Mouse (Mus musculus): ENCODE results near the gene Lime1. TPM values are rescaled to one million over a fixed set of nuclear protein-coding genes. Genes with fewer than 3 reads are reported as not detected.

Lime1 gene
- polyA plus RNA-seq, 1 experiment from 2014 or later, result 29.9 TPM

GRCm38 (mm10) chr2:181377230-181377629, 2.6 kb upstream of the Lime1 start:
- 79% methylated on average over 2 of the region's 2 CpGs for WGBS
- H3K36me3 ChIP-seq, result peaks cover 41% of the 10 kb centered on the region
- ATAC-seq (ENCODE audit: insufficient number of reproducible peaks, insufficient read depth, low FRiP score, low TSS enrichment, low read depth), result no peak

GRCm38 (mm10) chr2:181378701-181379100, 1.2 kb upstream of the Lime1 start:
- no peak overlapping the region for H3K4me3 ChIP-seq (replicated peaks)
- 89% methylated on average over 5 of the region's 5 CpGs for WGBS
- H3K4me1 ChIP-seq (replicated peaks), result no peaks in the 10 kb centered on the region
- H3K4me2 ChIP-seq, result no peak overlapping the region
- ATAC-seq (ENCODE audit: insufficient number of reproducible peaks, insufficient read depth, low FRiP score, low TSS enrichment, low read depth), result no peak
- H3K27me3 ChIP-seq, result no peaks in the 10 kb centered on the region
- no peak overlapping the region for H3K9ac ChIP-seq (replicated peaks)
- H3K36me3 ChIP-seq, result peaks cover 56% of the 10 kb centered on the region
- H3K27ac ChIP-seq, result no peak overlapping the region
- no peaks in the 10 kb centered on the region for H3K9me3 ChIP-seq

More at GRCm38 (mm10) chr2:181377230-181377629, 2.6 kb upstream of the Lime1 start:
- no peaks in the 10 kb centered on the region for H3K4me1 ChIP-seq (replicated peaks)
- H3K27me3 ChIP-seq, result no peaks in the 10 kb centered on the region
- no peak overlapping the region for H3K4me2 ChIP-seq
- no peaks in the 10 kb centered on the region for H3K9me3 ChIP-seq
- H3K27ac ChIP-seq, result no peak overlapping the region
- no peak overlapping the region for H3K4me3 ChIP-seq (replicated peaks)
- H3K9ac ChIP-seq (replicated peaks), result no peak overlapping the region

DNA sequence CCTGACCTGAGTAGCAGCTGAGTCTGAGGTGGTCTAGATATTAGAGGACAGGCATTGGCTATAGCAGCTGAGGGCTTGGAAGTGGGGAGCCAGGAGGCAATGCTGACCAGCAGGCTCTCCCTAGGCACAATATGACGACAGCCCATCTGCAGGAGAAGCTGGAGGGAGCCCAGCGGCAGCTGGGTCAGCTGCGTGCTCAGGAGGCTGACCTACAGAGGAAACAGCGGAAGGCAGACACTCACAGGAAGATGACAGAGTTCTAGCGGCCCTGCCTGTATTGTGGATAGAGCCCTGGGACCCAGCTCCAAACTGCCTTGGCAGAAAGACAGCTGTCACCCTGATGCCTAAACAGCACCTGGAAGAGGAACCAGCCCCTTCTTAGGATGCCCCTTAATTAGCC, 373 bp downstream of the Lime1 start:
- ATAC-seq (ENCODE audit: insufficient number of reproducible peaks, insufficient read depth, low FRiP score, low TSS enrichment, low read depth), result no peak
- H3K27ac ChIP-seq, result no peak overlapping the region
- no peaks in the 10 kb centered on the region for H3K9me3 ChIP-seq
- 84% methylated on average over 5 of the region's 5 CpGs for WGBS
- H3K4me2 ChIP-seq, result no peak overlapping the region
- no peak overlapping the region for H3K4me3 ChIP-seq (replicated peaks)
- H3K9ac ChIP-seq (replicated peaks), result no peak overlapping the region
- H3K27me3 ChIP-seq, result no peaks in the 10 kb centered on the region
- H3K36me3 ChIP-seq, result peaks cover 72% of the 10 kb centered on the region
- H3K4me1 ChIP-seq (replicated peaks), result no peaks in the 10 kb centered on the region

GRCm38 (mm10) chr2:181381107-181381506, 1.2 kb downstream of the Lime1 start:
- no peak overlapping the region for H3K4me3 ChIP-seq (replicated peaks)
- no peaks in the 10 kb centered on the region for H3K9me3 ChIP-seq
- H3K36me3 ChIP-seq, result peaks cover 79% of the 10 kb centered on the region
- 93% methylated on average over 5 of the region's 5 CpGs for WGBS
- H3K27me3 ChIP-seq, result no peaks in the 10 kb centered on the region
- no peak overlapping the region for H3K27ac ChIP-seq
- H3K4me2 ChIP-seq, result no peak overlapping the region
- ATAC-seq (ENCODE audit: insufficient number of reproducible peaks, insufficient read depth, low FRiP score, low TSS enrichment, low read depth), result no peak
- H3K9ac ChIP-seq (replicated peaks), result no peak overlapping the region
- H3K4me1 ChIP-seq (replicated peaks), result no peaks in the 10 kb centered on the region

DNA sequence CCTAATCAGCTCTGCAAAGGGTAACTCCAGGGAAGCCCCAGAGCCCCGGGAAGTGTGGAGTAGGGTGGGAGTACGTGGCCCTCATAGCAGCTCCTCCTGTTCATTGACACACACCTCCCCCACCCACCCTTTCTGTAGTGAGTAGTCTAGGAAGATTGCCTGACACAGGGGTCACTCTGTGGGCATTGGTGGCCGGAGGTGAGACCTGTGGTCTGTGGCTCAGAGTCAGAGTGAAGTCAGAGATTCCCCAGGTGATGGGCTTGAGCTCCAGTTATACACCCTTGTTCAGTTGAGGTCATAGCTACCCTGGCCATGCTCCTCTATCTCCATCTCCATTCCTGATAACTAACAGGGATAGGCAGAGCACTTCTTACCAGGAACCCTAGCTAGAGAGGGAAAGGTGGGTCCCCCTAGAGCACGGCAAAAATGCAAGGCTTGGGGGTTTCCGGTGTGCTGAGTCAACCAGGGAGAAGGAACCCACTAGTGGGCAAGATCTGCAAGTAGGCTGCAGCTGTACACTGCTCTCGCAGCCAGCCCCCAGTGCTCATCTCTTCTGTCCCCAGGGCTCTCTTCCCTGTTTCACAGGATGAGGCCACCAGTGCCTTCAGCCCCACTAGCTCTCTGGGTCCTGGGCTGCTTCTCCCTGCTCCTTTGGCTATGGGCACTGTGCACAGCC, 1.9 kb downstream of the Lime1 start:
- Histone ChIP-seq H3K4me3 (replicated peaks) (no peak overlapping the region), H3K27me3 (no peaks in the 10 kb centered on the region), H3K27ac (no peak overlapping the region), H3K4me2 (no peak overlapping the region), H3K4me1 (replicated peaks) (no peaks in the 10 kb centered on the region), H3K9ac (replicated peaks) (no peak overlapping the region), H3K36me3 (peaks cover 86% of the 10 kb centered on the region), H3K9me3 (no peaks in the 10 kb centered on the region)
- WGBS, result 87% methylated on average over 6 of the region's 6 CpGs
- ATAC-seq (ENCODE audit: insufficient number of reproducible peaks, insufficient read depth, low FRiP score, low TSS enrichment, low read depth), result no peak

- no peaks in the 10 kb centered on the region for H3K9me3 ChIP-seq
- WGBS, result 91% methylated on average over 7 of the region's 7 CpGs
- no peak overlapping the region for H3K9ac ChIP-seq (replicated peaks)
- no peak overlapping the region for H3K4me2 ChIP-seq
- H3K27ac ChIP-seq, result no peak overlapping the region
- H3K36me3 ChIP-seq, result peaks cover 83% of the 10 kb centered on the region
- no peaks in the 10 kb centered on the region for H3K27me3 ChIP-seq
- peak; percentile 21; the same call in 1 of the 2 replicates for ATAC-seq (ENCODE audit: insufficient number of reproducible peaks, insufficient read depth, low FRiP score, low TSS enrichment, low read depth)
- H3K4me3 ChIP-seq (replicated peaks), result no peak overlapping the region
- H3K4me1 ChIP-seq (replicated peaks), result no peaks in the 10 kb centered on the region
Measured at GRCm38 (mm10) chr2:181384463-181384862, 4.6 kb downstream of the Lime1 start.

DNA sequence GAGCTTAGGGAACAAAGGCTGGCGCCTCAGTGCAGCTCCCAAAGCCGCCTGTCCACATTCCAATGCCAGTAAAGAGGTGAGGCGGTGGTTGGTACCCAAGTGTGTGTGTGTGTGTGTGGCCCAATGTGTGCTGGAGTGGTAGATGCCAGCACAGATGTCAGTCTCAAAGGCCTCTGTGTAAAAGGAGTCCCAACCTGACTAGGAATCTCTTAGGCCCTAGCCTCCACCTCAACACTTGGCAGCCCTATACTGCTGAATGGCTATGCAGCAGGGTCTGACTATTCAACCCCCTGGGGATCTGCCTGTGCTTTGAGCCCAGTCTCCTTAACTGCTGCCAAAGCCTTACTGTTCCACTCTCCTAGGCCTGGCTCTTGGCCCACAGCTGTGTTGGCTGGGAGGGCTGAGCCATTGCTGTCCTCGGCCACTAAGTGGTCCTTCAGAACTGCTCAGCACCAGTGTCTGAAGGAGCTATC, 5.1 kb downstream of the Lime1 start:
- H3K4me3 ChIP-seq (replicated peaks), result no peak overlapping the region
- no peak overlapping the region for H3K27ac ChIP-seq
- WGBS, result 84% methylated on average over 4 of the region's 4 CpGs
- H3K4me2 ChIP-seq, result no peak overlapping the region
- H3K4me1 ChIP-seq (replicated peaks), result no peaks in the 10 kb centered on the region
- no peaks in the 10 kb centered on the region for H3K9me3 ChIP-seq
- no peak overlapping the region for H3K9ac ChIP-seq (replicated peaks)
- peaks cover 78% of the 10 kb centered on the region for H3K36me3 ChIP-seq
- no peaks in the 10 kb centered on the region for H3K27me3 ChIP-seq
- no peak for ATAC-seq (ENCODE audit: insufficient number of reproducible peaks, insufficient read depth, low FRiP score, low TSS enrichment, low read depth)

DNA sequence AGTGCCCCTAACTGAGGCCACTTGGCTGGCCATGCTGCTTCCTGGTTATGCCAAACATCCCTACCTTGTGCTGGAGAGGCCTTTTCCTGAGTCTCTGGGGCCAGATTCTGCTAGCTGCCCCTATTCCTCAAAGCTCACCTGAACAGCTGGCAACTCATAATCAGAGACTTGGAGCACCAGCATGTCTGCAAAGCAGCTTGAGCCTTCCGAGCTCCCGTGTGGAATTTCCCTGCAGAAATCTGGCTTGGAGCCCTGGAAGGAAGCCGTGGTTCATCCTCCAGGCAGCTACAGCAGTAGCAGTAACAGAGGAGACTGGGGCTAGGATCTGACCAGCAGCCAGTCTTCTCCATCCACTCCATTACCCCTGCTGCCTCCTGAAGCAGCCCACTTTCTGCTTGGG, 6.0 kb downstream of the Lime1 start:
- Histone ChIP-seq H3K9me3 (no peaks in the 10 kb centered on the region), H3K9ac (replicated peaks) (no peak overlapping the region), H3K36me3 (peaks cover 71% of the 10 kb centered on the region), H3K27me3 (no peaks in the 10 kb centered on the region), H3K4me1 (replicated peaks) (no peaks in the 10 kb centered on the region), H3K4me3 (replicated peaks) (no peak overlapping the region), H3K27ac (no peak overlapping the region), H3K4me2 (no peak overlapping the region)
- no peak for ATAC-seq (ENCODE audit: insufficient number of reproducible peaks, insufficient read depth, low FRiP score, low TSS enrichment, low read depth)
- WGBS, result 88% methylated on average over 3 of the region's 3 CpGs

GRCm38 (mm10) chr2:181386663-181387210, 6.9 kb downstream of the Lime1 start:
- peaks cover 71% of the 10 kb centered on the region for H3K36me3 ChIP-seq
- no peak overlapping the region for H3K9ac ChIP-seq (replicated peaks)
- no peaks in the 10 kb centered on the region for H3K9me3 ChIP-seq
- WGBS, result 77% methylated on average over 3 of the region's 4 CpGs
- no peaks in the 10 kb centered on the region for H3K27me3 ChIP-seq
- no peak for ATAC-seq (ENCODE audit: insufficient number of reproducible peaks, insufficient read depth, low FRiP score, low TSS enrichment, low read depth)
- no peaks in the 10 kb centered on the region for H3K4me1 ChIP-seq (replicated peaks)
- no peak overlapping the region for H3K4me3 ChIP-seq (replicated peaks)
- no peak overlapping the region for H3K27ac ChIP-seq
- H3K4me2 ChIP-seq, result no peak overlapping the region

GRCm38 (mm10) chr2:181390136-181390870, 10.4 kb downstream of the Lime1 start:
- H3K4me3 ChIP-seq (replicated peaks), result no peak overlapping the region
- peaks cover 36% of the 10 kb centered on the region for H3K36me3 ChIP-seq
- H3K27ac ChIP-seq, result no peak overlapping the region
- H3K4me1 ChIP-seq (replicated peaks), result no peaks in the 10 kb centered on the region
- ATAC-seq (ENCODE audit: insufficient number of reproducible peaks, insufficient read depth, low FRiP score, low TSS enrichment, low read depth), result no peak
- H3K27me3 ChIP-seq, result no peaks in the 10 kb centered on the region
- no peaks in the 10 kb centered on the region for H3K9me3 ChIP-seq
- no peak overlapping the region for H3K9ac ChIP-seq (replicated peaks)
- H3K4me2 ChIP-seq, result no peak overlapping the region
- WGBS, result 77% methylated on average over 4 of the region's 4 CpGs

- ATAC-seq (ENCODE audit: insufficient number of reproducible peaks, insufficient read depth, low FRiP score, low TSS enrichment, low read depth), result peak; percentile 19; the same call in 1 of the 2 replicates
- H3K27me3 ChIP-seq, result no peaks in the 10 kb centered on the region
- no peak overlapping the region for H3K4me2 ChIP-seq
- no peak overlapping the region for H3K27ac ChIP-seq
- 88% methylated on average over 15 of the region's 15 CpGs for WGBS
- H3K4me3 ChIP-seq (replicated peaks), result no peak overlapping the region
- no peak overlapping the region for H3K9ac ChIP-seq (replicated peaks)
- peaks cover 29% of the 10 kb centered on the region for H3K36me3 ChIP-seq
- no peaks in the 10 kb centered on the region for H3K4me1 ChIP-seq (replicated peaks)
- H3K9me3 ChIP-seq, result no peaks in the 10 kb centered on the region
Measured at GRCm38 (mm10) chr2:181391022-181391421, 11.1 kb downstream of the Lime1 start.

Data from limb, embryonic 12.5 days (tissue).